Mouse (Mus musculus): ENCODE results near the gene Hoxb4. TPM values are rescaled to one million over a fixed set of nuclear protein-coding genes. Genes with fewer than 3 reads are reported as not detected.
A peak's percentile ranks its signal among the peaks of the same experiment; 100 is the strongest.

Gene Hoxb4
- polyA plus RNA-seq, 1 experiment from 2014 or later = 2.7 TPM

- no peaks in the 10 kb centered on the region for H3K36me3 ChIP-seq (ENCODE audit: control insufficient read depth, insufficient read depth, low read length)
- no peaks in the 10 kb centered on the region for H3K9me3 ChIP-seq (replicated peaks; ENCODE audit: control insufficient read depth, low read length)
- H3K4me3 ChIP-seq (replicated peaks; ENCODE audit: low read length) = peak overlapping the region; percentile 37
- peak overlapping the region; percentile 59 for H3K4me2 ChIP-seq (ENCODE audit: low read depth, low read length)
- peak overlapping the region; percentile 93 for H3K27ac ChIP-seq (ENCODE audit: low read length)
- ATAC-seq (ENCODE audit: insufficient read depth, low FRiP score) = no peak
- WGBS = 18% methylated on average over 6 of the region's 6 CpGs
- peak overlapping the region; percentile 73 for H3K9ac ChIP-seq (ENCODE audit: low read length)
- peaks cover 33% of the 10 kb centered on the region for H3K27me3 ChIP-seq (ENCODE audit: control insufficient read depth, insufficient read depth, low read length)
- H3K4me1 ChIP-seq (ENCODE audit: control insufficient read depth, insufficient read depth, low read length) = peaks cover 45% of the 10 kb centered on the region
These were observed 26.8 kb downstream of the Hoxb4 start for GRCm38 (mm10) chr11:96344878-96345159.

GRCm38 (mm10) chr11:96345220-96345892 lies 27.3 kb downstream of the Hoxb4 start:
- H3K4me1 ChIP-seq (ENCODE audit: control insufficient read depth, insufficient read depth, low read length) = peaks cover 49% of the 10 kb centered on the region
- peak overlapping the region; percentile 59 for H3K4me2 ChIP-seq (ENCODE audit: low read depth, low read length)
- peaks cover 37% of the 10 kb centered on the region for H3K27me3 ChIP-seq (ENCODE audit: control insufficient read depth, insufficient read depth, low read length)
- WGBS = 5% methylated on average over 38 of the region's 56 CpGs
- H3K4me3 ChIP-seq (replicated peaks; ENCODE audit: low read length) = peak overlapping the region; percentile 37
- no peaks in the 10 kb centered on the region for H3K36me3 ChIP-seq (ENCODE audit: control insufficient read depth, insufficient read depth, low read length)
- ATAC-seq (ENCODE audit: insufficient read depth, low FRiP score) = no peak
- peak overlapping the region; percentile 93 for H3K27ac ChIP-seq (ENCODE audit: low read length)
- H3K9me3 ChIP-seq (replicated peaks; ENCODE audit: control insufficient read depth, low read length) = no peaks in the 10 kb centered on the region
- H3K9ac ChIP-seq (ENCODE audit: low read length) = peak overlapping the region; percentile 73

- WGBS = 7% methylated on average over 45 of the region's 45 CpGs
- ATAC-seq (ENCODE audit: insufficient read depth, low FRiP score) = no peak
- H3K4me3 ChIP-seq (replicated peaks; ENCODE audit: low read length) = peak overlapping the region; percentile 37
- peak overlapping the region; percentile 93 for H3K27ac ChIP-seq (ENCODE audit: low read length)
- peaks cover 56% of the 10 kb centered on the region for H3K4me1 ChIP-seq (ENCODE audit: control insufficient read depth, insufficient read depth, low read length)
- no peaks in the 10 kb centered on the region for H3K36me3 ChIP-seq (ENCODE audit: control insufficient read depth, insufficient read depth, low read length)
- H3K9me3 ChIP-seq (replicated peaks; ENCODE audit: control insufficient read depth, low read length) = no peaks in the 10 kb centered on the region
- peak overlapping the region; percentile 59 for H3K4me2 ChIP-seq (ENCODE audit: low read depth, low read length)
- H3K27me3 ChIP-seq (ENCODE audit: control insufficient read depth, insufficient read depth, low read length) = peaks cover 37% of the 10 kb centered on the region
- peak overlapping the region; percentile 73 for H3K9ac ChIP-seq (ENCODE audit: low read length)
These were observed 28.1 kb downstream of the Hoxb4 start for GRCm38 (mm10) chr11:96345893-96346806.

- Histone ChIP-seq H3K36me3 (ENCODE audit: control insufficient read depth, insufficient read depth, low read length) (no peaks in the 10 kb centered on the region), H3K4me2 (ENCODE audit: low read depth, low read length) (peak overlapping the region; percentile 59; the same call in 1 of the 2 replicates), H3K4me1 (ENCODE audit: control insufficient read depth, insufficient read depth, low read length) (peaks cover 60% of the 10 kb centered on the region), H3K27me3 (ENCODE audit: control insufficient read depth, insufficient read depth, low read length) (peaks cover 37% of the 10 kb centered on the region), H3K9ac (ENCODE audit: low read length) (no peak overlapping the region), H3K27ac (ENCODE audit: low read length) (peak overlapping the region; percentile 93), H3K9me3 (replicated peaks; ENCODE audit: control insufficient read depth, low read length) (no peaks in the 10 kb centered on the region), H3K4me3 (replicated peaks; ENCODE audit: low read length) (no peak overlapping the region)
- ATAC-seq (ENCODE audit: insufficient read depth, low FRiP score) = no peak
- WGBS = 35% methylated on average over 5 of the region's 5 CpGs
These were observed 29.0 kb downstream of the Hoxb4 start for GRCm38 (mm10) chr11:96346916-96347520.

GRCm38 (mm10) chr11:96347717-96348116 lies 29.6 kb downstream of the Hoxb4 start:
- peaks cover 37% of the 10 kb centered on the region for H3K27me3 ChIP-seq (ENCODE audit: control insufficient read depth, insufficient read depth, low read length)
- peak overlapping the region; percentile 90 for H3K27ac ChIP-seq (ENCODE audit: low read length)
- H3K4me2 ChIP-seq (ENCODE audit: low read depth, low read length) = peak overlapping the region; percentile 48
- H3K4me1 ChIP-seq (ENCODE audit: control insufficient read depth, insufficient read depth, low read length) = peaks cover 57% of the 10 kb centered on the region
- peak overlapping the region; percentile 50; the same call in 1 of the 2 replicates for H3K9ac ChIP-seq (ENCODE audit: low read length)
- H3K4me3 ChIP-seq (replicated peaks; ENCODE audit: low read length) = peak overlapping the region; percentile 14
- H3K36me3 ChIP-seq (ENCODE audit: control insufficient read depth, insufficient read depth, low read length) = no peaks in the 10 kb centered on the region
- no peaks in the 10 kb centered on the region for H3K9me3 ChIP-seq (replicated peaks; ENCODE audit: control insufficient read depth, low read length)
- 23% methylated on average over 4 of the region's 4 CpGs for WGBS
- ATAC-seq (ENCODE audit: insufficient read depth, low FRiP score) = no peak

GRCm38 (mm10) chr11:96348141-96348928 lies 30.3 kb downstream of the Hoxb4 start:
- ATAC-seq (ENCODE audit: insufficient read depth, low FRiP score) = no peak
- WGBS = 19% methylated on average over 21 of the region's 21 CpGs
- peak overlapping the region; percentile 14 for H3K4me3 ChIP-seq (replicated peaks; ENCODE audit: low read length)
- no peaks in the 10 kb centered on the region for H3K9me3 ChIP-seq (replicated peaks; ENCODE audit: control insufficient read depth, low read length)
- peaks cover 54% of the 10 kb centered on the region for H3K4me1 ChIP-seq (ENCODE audit: control insufficient read depth, insufficient read depth, low read length)
- no peaks in the 10 kb centered on the region for H3K36me3 ChIP-seq (ENCODE audit: control insufficient read depth, insufficient read depth, low read length)
- H3K27ac ChIP-seq (ENCODE audit: low read length) = peak overlapping the region; percentile 90
- H3K4me2 ChIP-seq (ENCODE audit: low read depth, low read length) = peak overlapping the region; percentile 48
- H3K27me3 ChIP-seq (ENCODE audit: control insufficient read depth, insufficient read depth, low read length) = peaks cover 35% of the 10 kb centered on the region
- H3K9ac ChIP-seq (ENCODE audit: low read length) = peak overlapping the region; percentile 50

- Histone ChIP-seq H3K9ac (ENCODE audit: low read length) (peak overlapping the region; percentile 60), H3K9me3 (replicated peaks; ENCODE audit: control insufficient read depth, low read length) (no peaks in the 10 kb centered on the region), H3K36me3 (ENCODE audit: control insufficient read depth, insufficient read depth, low read length) (no peaks in the 10 kb centered on the region), H3K27ac (ENCODE audit: low read length) (peak overlapping the region; percentile 90), H3K4me3 (replicated peaks; ENCODE audit: low read length) (no peak overlapping the region), H3K4me1 (ENCODE audit: control insufficient read depth, insufficient read depth, low read length) (peaks cover 50% of the 10 kb centered on the region), H3K4me2 (ENCODE audit: low read depth, low read length) (peak overlapping the region; percentile 48), H3K27me3 (ENCODE audit: control insufficient read depth, insufficient read depth, low read length) (peaks cover 31% of the 10 kb centered on the region)
- ATAC-seq (ENCODE audit: insufficient read depth, low FRiP score) = no peak
- 44% methylated on average over 3 of the region's 3 CpGs for WGBS
These were observed 30.9 kb downstream of the Hoxb4 start for GRCm38 (mm10) chr11:96348988-96349387.

- 20% methylated on average over 14 of the region's 14 CpGs for WGBS
These were observed 31.6 kb downstream of the Hoxb4 start for GRCm38 (mm10) chr11:96349491-96350340.

More at GRCm38 (mm10) chr11:96349491-96350340, 31.6 kb downstream of the Hoxb4 start:
- no peak for ATAC-seq (ENCODE audit: insufficient read depth, low FRiP score)
- no peaks in the 10 kb centered on the region for H3K36me3 ChIP-seq (ENCODE audit: control insufficient read depth, insufficient read depth, low read length)
- H3K4me1 ChIP-seq (ENCODE audit: control insufficient read depth, insufficient read depth, low read length) = peaks cover 44% of the 10 kb centered on the region
- H3K4me2 ChIP-seq (ENCODE audit: low read depth, low read length) = peak overlapping the region; percentile 48
- H3K9ac ChIP-seq (ENCODE audit: low read length) = peak overlapping the region; percentile 60
- peaks cover 31% of the 10 kb centered on the region for H3K27me3 ChIP-seq (ENCODE audit: control insufficient read depth, insufficient read depth, low read length)
- H3K9me3 ChIP-seq (replicated peaks; ENCODE audit: control insufficient read depth, low read length) = no peaks in the 10 kb centered on the region
- H3K4me3 ChIP-seq (replicated peaks; ENCODE audit: low read length) = peak overlapping the region; percentile 15
- peak overlapping the region; percentile 90 for H3K27ac ChIP-seq (ENCODE audit: low read length)

Data from stomach, embryonic 16.5 days (tissue).